Mouse (Mus musculus): ENCODE measurements at regions not wholly inside any gene's neighbourhood (a gene's known extent, or its start where the extent isn't known, plus 50 kb on each side); places are given as distances from the start of the nearest gene placed in this dataset.

GRCm38 (mm10) chr15:87342656-87343055 lies 201.4 kb upstream of the Fam19a5 start:
- TF ChIP-seq CTCF (IDR thresholded peaks at IDR 0.05; ENCODE audit: borderline replicate concordance, insufficient read depth, low read length) = no peak
- TF ChIP-seq POLR2A (IDR thresholded peaks at IDR 0.05; ENCODE audit: low read depth, low read length) = no peak
